Mouse (Mus musculus) intestine, embryonic 16.5 days (tissue): ENCODE measurements around the gene Lsm12. TPM values are rescaled to one million over a fixed set of nuclear protein-coding genes. Genes with fewer than 3 reads are reported as not detected.
A peak's percentile ranks its signal among the peaks of the same experiment; 100 is the strongest.

Experiments used
- ATAC-seq: fragments of 200-750 bp; cut with Nextera tagmentation; 2 replicates; pipeline ENCODE4 v1.8.0; 2017; ENCODE audit warnings: moderate TSS enrichment, moderate library complexity
- H3K27ac ChIP-seq: fragments of 300-500 bp; sonication (generic); 2 replicates; pipeline ENCODE4 v1.5.1; 2014; ENCODE audit warnings: mild to moderate bottlenecking, low read length
- H3K27me3 ChIP-seq: fragments of 300-500 bp; sonication (generic); replicated peaks from 2 replicates; pipeline ENCODE4 v1.6.1; 2014; ENCODE audit warnings: low read length, control low read depth, mixed read lengths; ENCODE audit not compliant: control insufficient read depth, insufficient read depth
- H3K36me3 ChIP-seq: fragments of 300-500 bp; sonication (generic); 2 replicates; pipeline ENCODE4 v1.6.1; 2014; ENCODE audit warnings: low read length, control low read depth; ENCODE audit not compliant: control insufficient read depth, insufficient read depth
- H3K4me1 ChIP-seq: fragments of 300-500 bp; sonication (generic); 2 replicates; pipeline ENCODE4 v1.6.1; 2014; ENCODE audit warnings: low read length, control low read depth, mixed read lengths; ENCODE audit not compliant: control insufficient read depth, insufficient read depth
- H3K4me2 ChIP-seq: fragments of 300-500 bp; sonication (generic); 2 replicates; pipeline ENCODE4 v1.6.1; 2014; ENCODE audit warnings: low read depth, low read length, control low read depth
- H3K4me3 ChIP-seq: fragments of 300-500 bp; sonication (generic); 2 replicates; pipeline ENCODE4 v1.5.1; 2014; ENCODE audit warnings: mild to moderate bottlenecking, low read length
- H3K9ac ChIP-seq: fragments of 300-500 bp; sonication (generic); 2 replicates; pipeline ENCODE4 v1.6.1; 2014; ENCODE audit warnings: low read depth, low read length
- H3K9me3 ChIP-seq: fragments of 300-500 bp; sonication (generic); 2 replicates; pipeline ENCODE4 v1.6.1; 2016; ENCODE audit warnings: low read length, control low read depth; ENCODE audit not compliant: control insufficient read depth
- WGBS: fragments of 180-500 bp; shearing (Covaris S2); extraction: QIAGEN DNeasy Blood & Tissue Kit; methylation state at CpG from one replicate; pipeline ENCODE4 v1.1.7; 2014; 5-methylcytosine and 5-hydroxymethylcytosine counted together
- polyA plus RNA-seq: library from polyadenylated mRNA; unstranded; fragments of >200 nt; fragmentation: Nextera tagmentation; extraction: Ambion mirVana; gene quantifications from 2 replicates; pipeline ENCODE4 v1.2.1, GENCODE M21; 2015

Gene Lsm12
- polyA plus RNA-seq, 1 experiment from 2014 or later = 115 TPM

- H3K9me3 ChIP-seq = no peaks in the 10 kb centered on the region
- WGBS = 9% methylated on average over 16 of the region's 16 CpGs
- peaks cover 14% of the 10 kb centered on the region for H3K4me1 ChIP-seq
- H3K4me2 ChIP-seq = peak overlapping the region; percentile 60
- peak overlapping the region; percentile 78 for H3K9ac ChIP-seq
- H3K27ac ChIP-seq = peak overlapping the region; percentile 89
- H3K36me3 ChIP-seq = no peaks in the 10 kb centered on the region
- peaks cover 36% of the 10 kb centered on the region for H3K27me3 ChIP-seq
- peak; percentile 64 for ATAC-seq
- H3K4me3 ChIP-seq = peak overlapping the region; percentile 61
Measured at GRCm38 (mm10) chr11:102146005-102146404, 39.1 kb downstream of the Lsm12 start.

- Histone ChIP-seq H3K4me2 (peak within 1 kb of the TSS; percentile 60), H3K36me3 (no peaks in the 10 kb centered on the region), H3K27ac (peak within 1 kb of the TSS; percentile 89), H3K9me3 (no peaks in the 10 kb centered on the region), H3K4me1 (peaks cover 14% of the 10 kb centered on the region), H3K27me3 (peaks cover 36% of the 10 kb centered on the region), H3K4me3 (peak within 1 kb of the TSS; percentile 61), H3K9ac (peak within 1 kb of the TSS; percentile 78)
- peak; percentile 34 for ATAC-seq
- WGBS = 2% methylated on average over 50 of the region's 50 CpGs
Measured at GRCm38 (mm10) chr11:102145471-102146001, 39.6 kb downstream of the Lsm12 start, which contains the start of gene Nags. Nags (plus strand) TSS chr11:102145513.

GRCm38 (mm10) chr11:102144957-102145470 lies 40.1 kb downstream of the Lsm12 start:
- peak overlapping the region; percentile 60 for H3K4me2 ChIP-seq
- 22% methylated on average over 13 of the region's 13 CpGs for WGBS
- H3K9ac ChIP-seq = peak overlapping the region; percentile 78
- no peaks in the 10 kb centered on the region for H3K9me3 ChIP-seq
- H3K4me1 ChIP-seq = peaks cover 14% of the 10 kb centered on the region
- H3K4me3 ChIP-seq = peak overlapping the region; percentile 61
- ATAC-seq = peak; percentile 81
- H3K27ac ChIP-seq = peak overlapping the region; percentile 89
- no peaks in the 10 kb centered on the region for H3K36me3 ChIP-seq
- peaks cover 36% of the 10 kb centered on the region for H3K27me3 ChIP-seq

GRCm38 (mm10) chr11:102142355-102142754 lies 42.7 kb downstream of the Lsm12 start:
- Histone ChIP-seq H3K27ac (peak overlapping the region; percentile 82), H3K27me3 (peaks cover 24% of the 10 kb centered on the region)

GRCm38 (mm10) chr11:102140508-102140907 lies 44.6 kb downstream of the Lsm12 start:
- Histone ChIP-seq H3K36me3 (no peaks in the 10 kb centered on the region), H3K4me2 (no peak overlapping the region), H3K4me1 (peaks cover 5% of the 10 kb centered on the region; the same call in 1 of the 2 replicates), H3K9me3 (no peaks in the 10 kb centered on the region), H3K27ac (no peak overlapping the region), H3K27me3 (peaks cover 6% of the 10 kb centered on the region), H3K4me3 (no peak overlapping the region), H3K9ac (no peak overlapping the region)
- ATAC-seq = no peak
- WGBS = 1% methylated on average over 5 of the region's 5 CpGs

More at GRCm38 (mm10) chr11:102142355-102142754, 42.7 kb downstream of the Lsm12 start:
- H3K9ac ChIP-seq = no peak overlapping the region
- H3K4me2 ChIP-seq = peak overlapping the region; percentile 30
- H3K9me3 ChIP-seq = no peaks in the 10 kb centered on the region
- WGBS = 46% methylated on average over 7 of the region's 7 CpGs
- peak; percentile 71 for ATAC-seq
- H3K36me3 ChIP-seq = no peaks in the 10 kb centered on the region
- H3K4me3 ChIP-seq = peak overlapping the region; percentile 28
- peaks cover 9% of the 10 kb centered on the region for H3K4me1 ChIP-seq

- peak overlapping the region; percentile 52 for H3K9ac ChIP-seq
- no peaks in the 10 kb centered on the region for H3K9me3 ChIP-seq
- ATAC-seq = no peak; the same call in 1 of the 2 replicates
- peaks cover 5% of the 10 kb centered on the region for H3K4me1 ChIP-seq
- H3K4me3 ChIP-seq = peak overlapping the region; percentile 31
- H3K36me3 ChIP-seq = no peaks in the 10 kb centered on the region
- H3K27ac ChIP-seq = no peak overlapping the region
- no peaks in the 10 kb centered on the region for H3K27me3 ChIP-seq
- under 1% methylated on average over 18 of the region's 18 CpGs for WGBS
- peak overlapping the region; percentile 60 for H3K4me2 ChIP-seq
Measured at GRCm38 (mm10) chr11:102138447-102138740, 46.7 kb downstream of the Lsm12 start.

GRCm38 (mm10) chr11:102137625-102138446 lies 47.3 kb downstream of the Lsm12 start:
- H3K4me1 ChIP-seq = peaks cover 3% of the 10 kb centered on the region; the same call in 1 of the 2 replicates
- peak overlapping the region; percentile 52 for H3K9ac ChIP-seq
- ATAC-seq = no peak
- H3K4me3 ChIP-seq = peak overlapping the region; percentile 31
- no peaks in the 10 kb centered on the region for H3K36me3 ChIP-seq
- H3K9me3 ChIP-seq = no peaks in the 10 kb centered on the region
- no peak overlapping the region for H3K27ac ChIP-seq
- H3K4me2 ChIP-seq = peak overlapping the region; percentile 60
- H3K27me3 ChIP-seq = no peaks in the 10 kb centered on the region
- 41% methylated on average over 13 of the region's 13 CpGs for WGBS

- H3K9ac ChIP-seq = no peak overlapping the region
- H3K9me3 ChIP-seq = no peaks in the 10 kb centered on the region
- no peak overlapping the region for H3K4me3 ChIP-seq
- no peak overlapping the region for H3K27ac ChIP-seq
- peaks cover 8% of the 10 kb centered on the region; the same call in 1 of the 2 replicates for H3K4me1 ChIP-seq
- no peak overlapping the region for H3K4me2 ChIP-seq
- 22% methylated on average over 4 of the region's 4 CpGs for WGBS
- ATAC-seq = no peak
- no peaks in the 10 kb centered on the region for H3K27me3 ChIP-seq
- H3K36me3 ChIP-seq = no peaks in the 10 kb centered on the region
Measured at GRCm38 (mm10) chr11:102134516-102134915, 50.6 kb downstream of the Lsm12 start.

GRCm38 (mm10) chr11:102117386-102117785 lies 67.7 kb downstream of the Lsm12 start:
- H3K4me2 ChIP-seq = no peak overlapping the region
- H3K36me3 ChIP-seq = no peaks in the 10 kb centered on the region
- H3K27me3 ChIP-seq = no peaks in the 10 kb centered on the region
- ATAC-seq = no peak
- no peak overlapping the region for H3K9ac ChIP-seq
- no peaks in the 10 kb centered on the region for H3K9me3 ChIP-seq
- WGBS = 69% methylated on average over 6 of the region's 6 CpGs
- no peak overlapping the region for H3K27ac ChIP-seq
- no peak overlapping the region for H3K4me3 ChIP-seq
- no peaks in the 10 kb centered on the region for H3K4me1 ChIP-seq
